Comparison of ENCODE assay signal across 12 mouse cellular contexts in the genomic region with DNA sequence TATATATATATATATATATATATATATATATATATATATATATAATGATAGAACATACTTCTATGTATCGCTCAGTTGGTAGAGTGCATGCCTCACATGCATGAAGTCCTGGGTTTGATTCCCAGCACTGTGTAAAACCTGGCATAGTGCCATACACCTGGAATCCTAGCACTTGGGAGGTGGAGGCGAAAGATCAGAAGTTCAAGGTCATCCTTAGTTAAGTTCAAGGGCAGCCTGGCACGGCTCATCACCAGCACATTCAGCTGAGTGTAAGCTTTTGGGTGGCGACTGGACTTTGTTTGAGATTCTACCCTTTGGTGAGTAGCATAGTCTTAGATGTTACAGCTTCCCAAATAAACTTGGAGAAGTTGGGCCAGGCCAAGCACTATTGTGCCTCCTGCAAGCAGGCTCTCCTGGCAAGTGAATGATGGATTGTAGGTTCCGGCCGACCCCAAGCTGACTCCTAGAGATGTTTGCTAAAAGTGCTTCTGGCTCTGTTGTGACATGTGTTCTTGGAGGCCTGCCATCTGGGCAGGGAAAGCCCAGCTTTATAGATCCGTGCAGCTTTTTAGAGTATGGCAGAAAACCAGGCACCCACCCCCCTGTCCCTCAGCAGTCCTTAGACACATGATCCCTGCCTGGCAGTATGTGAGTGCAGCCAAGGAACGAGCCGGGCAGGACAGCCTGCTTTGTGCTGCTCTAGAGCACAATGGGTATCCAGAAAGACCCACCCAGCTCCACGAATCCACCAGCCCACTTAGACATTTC. TPM values are rescaled to one million over a fixed set of nuclear protein-coding genes. Genes with fewer than 3 reads are reported as not detected.
A peak's percentile ranks its signal among the peaks of the same experiment; 100 is the strongest.
DNase-seq lines count a peak whose midpoint lies in the region; ATAC-seq lines count a peak whose summit lies in the region.
"Had no signal": no experiment of that assay in that cellular context is flagged by ENCODE, and none has a peak within 500 bp of the region (broad histone marks: within the 10 kb centered on the region; RNA-seq: fewer than 3 reads in every experiment).

No protein-coding gene starts in this region.

- no peaks in the 10 kb centered on the region for H3K9me3 ChIP-seq in lung, embryonic 15.5 days
- H3K9me3 ChIP-seq: midbrain, embryonic 10.5 days had no signal

- DNase-seq in adrenal gland, postnatal 14 days: peak; percentile 38
- no peak for DNase-seq in adrenal gland, postnatal 36 days
- peak; percentile 40 for DNase-seq in kidney, postnatal 10 days
- no peak for DNase-seq in kidney, adult 18-20 months
- peak; percentile 60 for DNase-seq in MN1 (ENCODE audit: low spot score)
- no peak for DNase-seq in right cerebral cortex, postnatal 4 days
- no peak for DNase-seq in ovary, postnatal 10 days (ENCODE audit: low spot score)
- DNase-seq: heart, adult 11 months; thymus, adult 18-20 months had no signal

- WGBS in lung, embryonic 15.5 days: 21% methylated on average over 10 of the region's 10 CpGs

- H3K27me3 ChIP-seq in lung, embryonic 15.5 days: peaks cover 40% of the 10 kb centered on the region

- H3K4me2 ChIP-seq in lung, embryonic 15.5 days: 0 out of 2 replicates have a peak overlapping the region, but pooled peaks have one; percentile 23

- H3K9ac ChIP-seq in lung, embryonic 15.5 days: no peak overlapping the region

- H3K27ac ChIP-seq in lung, embryonic 15.5 days: no peak overlapping the region
- H3K27ac ChIP-seq: layer of hippocampus, adult 2 months; midbrain, embryonic 10.5 days had no signal

- H3K4me1 ChIP-seq in lung, embryonic 15.5 days: peaks cover 39% of the 10 kb centered on the region

- no peaks in the 10 kb centered on the region for H3K36me3 ChIP-seq in lung, embryonic 15.5 days
- H3K36me3 ChIP-seq: midbrain, embryonic 10.5 days had no signal

- ATAC-seq in lung, embryonic 15.5 days (ENCODE audit: borderline replicate concordance, extremely low read depth, low FRiP score, low TSS enrichment): peak; percentile 56; the same call in 1 of the 2 replicates

- H3K4me3 ChIP-seq in lung, embryonic 15.5 days: no peak overlapping the region
- H3K4me3 ChIP-seq: layer of hippocampus, adult 2 months; midbrain, embryonic 10.5 days had no signal

RNA-seq across cellular contexts. Expression of gene Megf11, which starts 2.2 kb away (rescaled TPM):
- 1.0 and 2.0 TPM in 2 replicates for total RNA-seq in adrenal gland, postnatal 14 days (2021)
- total RNA-seq in adrenal gland, postnatal 36 days (2021): under 1 TPM; 0.36 to 0.79 TPM
- 0.93 and 1.0 TPM in 2 replicates for polyA plus RNA-seq in lung, embryonic 15.5 days (2015; fragmentation: Nextera tagmentation; extraction: Ambion mirVana)

RNA-seq across cellular contexts. Expression of gene Dis3l, which starts 42.1 kb away (rescaled TPM):
- total RNA-seq in adrenal gland, postnatal 14 days (2021): 16.8 and 20.1 TPM in 2 replicates
- total RNA-seq in adrenal gland, postnatal 36 days (2021): 10 to 100 TPM; 20.9 to 21.5 TPM
- 19.2 and 21.4 TPM in 2 replicates for polyA plus RNA-seq in lung, embryonic 15.5 days (2015; fragmentation: Nextera tagmentation; extraction: Ambion mirVana)

Comparison
In these comparisons a context has a peak if more than half of its experiments do, and no peak if none do; other contexts are left out.
1. DNase-seq: peak in adrenal gland, postnatal 14 days (single experiment), kidney, postnatal 10 days (single experiment) and MN1 (single experiment); none in adrenal gland, postnatal 36 days (0 of 2), kidney, adult 18-20 months (single experiment), right cerebral cortex, postnatal 4 days (single experiment) and ovary, postnatal 10 days (single experiment).